Mouse (Mus musculus): ENCODE measurements around the gene Ccdc30. TPM values are rescaled to one million over a fixed set of nuclear protein-coding genes. Genes with fewer than 3 reads are reported as not detected.
"Not testable (repeated sequence)": the region's sequence is repeated elsewhere in the genome, so short reads cannot be mapped to it uniquely, and the experiment has no call there.

Gene Ccdc30
- total RNA-seq, 2 experiments from 2014 or later, result 0.11 TPM; not detected in 1

GRCm38 (mm10) chr4:119305418-119305817 lies 109.9 kb downstream of the Ccdc30 start:
- DNase-seq, result no peak

DNA sequence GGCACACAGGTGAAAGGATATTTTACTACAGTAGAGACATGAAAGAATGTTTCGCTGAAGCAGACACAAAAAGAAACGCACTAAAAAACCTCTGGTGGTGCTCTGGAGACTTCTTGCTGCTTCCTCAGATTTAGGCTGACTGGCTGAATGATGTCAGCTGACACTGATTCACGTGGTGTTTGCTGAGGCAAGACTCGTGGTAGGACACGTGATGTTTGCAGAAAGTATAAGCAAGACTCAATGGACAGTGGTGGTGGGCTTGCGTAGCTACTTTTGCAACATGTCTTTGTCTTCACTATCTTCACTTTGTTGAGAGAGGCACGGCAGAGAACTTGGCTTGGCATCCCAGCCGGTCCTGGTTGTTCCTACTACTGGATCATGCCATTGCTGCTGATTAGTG lies 112.0 kb downstream of the Ccdc30 start:
- DNase-seq, result no peak

GRCm38 (mm10) chr4:119301777-119302176 lies 113.5 kb downstream of the Ccdc30 start:
- no peak for DNase-seq

DNA sequence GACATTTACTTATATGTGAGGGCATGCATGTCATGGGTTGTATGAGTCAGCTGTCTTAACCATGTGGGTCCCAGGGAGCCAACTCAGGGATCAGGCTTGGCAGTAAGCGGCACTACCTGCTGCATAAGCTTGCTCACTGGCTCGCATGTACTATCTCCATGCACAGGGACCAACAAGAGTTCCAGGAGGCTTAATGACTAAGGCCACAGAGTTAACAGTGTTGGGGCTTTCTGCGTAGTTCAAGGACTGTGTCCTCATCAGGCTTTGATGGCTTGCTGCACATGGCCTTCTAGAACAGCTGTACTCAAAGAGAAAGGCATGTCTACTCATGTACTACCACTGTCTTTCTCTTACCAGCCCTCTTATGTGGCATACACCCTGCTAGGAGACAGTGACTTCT lies 114.6 kb downstream of the Ccdc30 start:
- no peak for DNase-seq

DNA sequence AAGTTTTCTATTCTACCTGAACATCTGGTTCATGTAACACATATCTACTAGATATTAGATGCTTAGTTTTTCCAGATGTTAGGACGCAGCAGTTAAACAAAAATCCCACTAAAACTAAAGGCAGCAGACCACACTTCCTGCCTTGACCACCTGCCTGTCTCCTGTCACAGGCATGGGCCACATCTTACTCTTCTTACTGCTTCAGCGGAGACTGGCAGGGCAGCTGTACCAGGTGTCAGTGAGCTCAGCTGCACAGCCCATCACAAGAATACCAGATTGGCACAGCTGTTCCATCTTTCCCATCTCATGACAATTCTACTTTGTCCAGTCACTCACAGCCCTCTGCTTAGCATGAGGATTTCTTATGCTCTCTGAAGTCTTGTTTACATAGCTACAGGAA lies 118.0 kb downstream of the Ccdc30 start:
- no peak for DNase-seq

GRCm38 (mm10) chr4:119295134-119295453 lies 120.2 kb downstream of the Ccdc30 start:
- DNase-seq, result no peak

- DNase-seq, result peak; percentile 99
These were observed 120.7 kb downstream of the Ccdc30 start, which contains the start of gene Ybx1 for GRCm38 (mm10) chr4:119294415-119295133. Ybx1 (minus strand) TSS chr4:119294604.

- peak; percentile 10 for DNase-seq
These were observed 121.6 kb downstream of the Ccdc30 start for GRCm38 (mm10) chr4:119293574-119294258.

DNA sequence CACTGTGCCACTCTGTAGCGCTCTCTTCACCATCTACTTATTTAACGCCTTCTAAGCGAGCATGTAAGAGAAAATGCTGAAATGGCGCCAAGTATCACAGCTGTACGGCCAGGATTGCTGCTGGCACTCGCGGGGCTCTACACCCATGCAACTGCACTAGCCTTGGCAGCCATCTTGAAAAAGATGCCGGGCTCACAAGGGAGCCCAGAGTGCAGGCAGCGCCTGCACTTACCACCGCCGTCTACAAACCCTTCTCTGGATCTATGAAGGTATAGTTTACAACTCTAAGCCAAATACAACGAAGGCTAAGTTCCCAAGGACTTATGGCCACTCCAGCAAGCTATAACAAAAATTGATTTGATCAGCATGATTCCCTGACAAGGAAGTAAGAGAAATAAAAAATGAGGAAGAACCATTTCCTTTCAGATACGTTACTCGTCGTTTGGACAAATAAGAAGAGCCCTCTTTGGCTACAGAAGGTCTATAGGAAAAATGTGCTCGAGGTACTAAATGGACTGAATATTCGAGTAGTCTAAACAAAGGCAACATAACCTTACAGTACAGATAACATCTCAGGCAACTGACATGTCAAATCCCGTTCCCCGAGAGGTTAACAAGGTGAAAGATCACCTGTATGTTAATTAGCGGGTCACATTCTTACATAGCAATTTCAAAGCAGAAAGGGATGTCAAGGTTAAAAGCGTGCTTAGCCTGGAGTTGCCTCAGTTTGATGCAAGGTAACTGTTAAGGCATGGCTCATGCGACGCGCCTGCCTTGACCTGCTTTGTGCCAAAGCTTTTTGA lies 122.3 kb downstream of the Ccdc30 start:
- peak; percentile 49 for DNase-seq

GRCm38 (mm10) chr4:119291921-119292320 lies 123.4 kb downstream of the Ccdc30 start:
- DNase-seq, result no peak

DNA sequence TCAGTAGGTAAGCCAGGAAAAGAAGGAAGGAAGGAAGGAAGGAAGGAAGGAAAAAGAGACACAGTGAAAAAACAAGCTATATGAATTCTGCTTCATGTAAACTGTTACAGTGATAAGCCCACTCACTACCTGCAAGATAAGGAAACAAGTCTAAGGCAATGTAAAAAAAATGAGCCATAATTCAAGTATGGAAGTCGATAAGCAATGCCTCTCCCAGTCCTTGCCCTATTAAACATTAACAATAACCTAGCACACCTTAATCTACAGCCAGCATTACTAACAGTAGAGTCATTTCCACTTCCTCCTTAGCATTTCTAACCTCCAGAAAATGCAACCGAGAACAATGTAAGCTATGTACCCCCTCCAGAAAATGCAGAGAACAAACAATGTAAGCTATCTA lies 130.0 kb downstream of the Ccdc30 start:
- DNase-seq, result no peak

DNA sequence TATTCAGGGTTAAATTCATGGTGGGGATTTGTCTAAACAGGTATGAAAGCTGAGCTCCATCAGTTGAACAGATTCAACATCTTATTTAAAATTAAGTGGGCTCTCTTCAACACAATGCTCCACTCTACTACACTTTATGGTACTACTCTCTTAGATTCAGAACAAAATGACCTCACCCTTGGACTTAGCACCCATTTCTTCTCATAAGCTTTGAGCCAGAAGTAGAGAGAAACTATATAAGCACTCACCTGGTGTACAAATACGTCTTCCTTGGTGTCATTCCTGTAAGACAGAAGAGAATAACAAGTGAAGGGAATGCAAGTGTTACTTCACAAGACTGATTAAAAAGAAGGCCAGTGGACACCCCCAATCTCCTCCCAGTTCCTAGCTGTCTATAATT lies 130.5 kb downstream of the Ccdc30 start:
- no peak for DNase-seq

- not testable (repeated sequence) for DNase-seq
These were observed 136.5 kb downstream of the Ccdc30 start for GRCm38 (mm10) chr4:119278784-119279183.

DNA sequence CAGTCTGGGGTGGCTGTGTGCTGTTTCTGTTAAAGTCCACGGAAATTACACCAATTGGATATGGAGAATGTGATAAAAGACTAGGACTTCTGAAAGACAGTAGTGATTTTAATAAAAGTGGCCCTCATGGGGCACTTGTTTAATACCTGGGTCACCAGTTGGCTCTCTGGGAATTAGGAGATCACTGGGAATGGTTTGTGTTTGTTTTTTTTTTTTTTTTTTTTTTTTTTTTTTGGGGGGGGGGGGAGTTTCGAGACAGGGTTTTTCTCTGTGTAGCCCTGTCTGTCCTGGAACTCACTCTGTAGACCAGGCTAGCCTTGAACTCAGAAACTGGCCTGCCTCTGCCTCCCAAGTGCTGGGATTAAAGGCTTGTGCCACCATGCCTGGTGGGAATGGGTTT lies 139.6 kb downstream of the Ccdc30 start:
- DNase-seq, result no peak

DNA sequence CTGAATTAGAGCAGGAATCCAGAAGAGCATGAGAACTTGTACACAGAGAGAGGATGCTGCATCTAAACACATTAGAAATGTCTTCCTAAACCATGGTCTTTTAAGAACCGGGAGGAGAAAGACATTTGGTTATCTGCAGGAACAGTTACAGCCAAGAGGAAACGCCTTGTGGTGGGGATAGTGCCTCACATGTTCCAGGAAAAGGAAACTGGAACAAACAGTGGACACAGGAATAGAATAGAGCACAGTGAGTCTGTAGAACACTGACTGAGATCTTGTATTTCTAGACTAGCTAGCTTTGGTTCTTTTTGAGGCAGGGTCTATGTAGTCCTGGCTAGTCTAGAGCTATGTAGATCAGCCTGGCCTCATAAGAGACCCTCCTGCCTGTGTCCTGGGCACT lies 140.1 kb downstream of the Ccdc30 start:
- no peak for DNase-seq

- no peak for DNase-seq
These were observed 140.7 kb downstream of the Ccdc30 start for GRCm38 (mm10) chr4:119274627-119275026.

Other genes with a start within 250 kb of the Ccdc30 start
- gene Zfp691, start 241.3 kb downstream of the Ccdc30 start, total RNA-seq (2021), result 10 to 100 TPM; 16.3 to 17.5 TPM
- gene Ermap, start 225.5 kb downstream of the Ccdc30 start, total RNA-seq (2021), result not detected
- gene Svbp, start 220.2 kb downstream of the Ccdc30 start, total RNA-seq (2021), result 10 to 100 TPM; 13.9 to 17.4 TPM
- under 1 TPM in 1 of 2 experiments, not detected in 1; 0.56 TPM for gene Tmem269, start 197.3 kb downstream of the Ccdc30 start, total RNA-seq (2021)
- gene AU022252, start 182.8 kb downstream of the Ccdc30 start, total RNA-seq (2021), result 10 to 100 TPM; 22.5 to 22.8 TPM
- gene P3h1, start 182.6 kb downstream of the Ccdc30 start, total RNA-seq (2021), result 10 to 100 TPM; 12.0 to 12.6 TPM
- 1 to 10 TPM; 3.2 to 3.8 TPM for gene Cldn19, start 160.1 kb downstream of the Ccdc30 start, total RNA-seq (2021)
- 100 to 1,000 TPM; 509 to 515 TPM for gene Ybx1, start 120.9 kb downstream of the Ccdc30 start, total RNA-seq (2021)
- 1 to 10 TPM; 7.0 to 7.8 TPM for gene Ppih, start 95.0 kb downstream of the Ccdc30 start, total RNA-seq (2021)
- gene Ppcs, start 6.9 kb upstream of the Ccdc30 start, total RNA-seq (2021), result 1 to 10 TPM; 5.1 to 5.2 TPM
- gene Zmynd12, start 7.3 kb upstream of the Ccdc30 start, total RNA-seq (2021), result not detected
- not detected for gene Rimkla, start 77.1 kb upstream of the Ccdc30 start, total RNA-seq (2021)
- gene Foxj3, start 121.5 kb upstream of the Ccdc30 start, total RNA-seq (2021), result 10 to 100 TPM; 18.6 to 26.1 TPM
- 1 to 10 TPM; 4.3 TPM for gene Frg2f1, start 124.0 kb upstream of the Ccdc30 start, total RNA-seq (2021)
- not detected for gene Guca2a, start 222.2 kb upstream of the Ccdc30 start, total RNA-seq (2021)
- not detected for gene Guca2b, start 243.4 kb upstream of the Ccdc30 start, total RNA-seq (2021)